In the genomic region with DNA sequence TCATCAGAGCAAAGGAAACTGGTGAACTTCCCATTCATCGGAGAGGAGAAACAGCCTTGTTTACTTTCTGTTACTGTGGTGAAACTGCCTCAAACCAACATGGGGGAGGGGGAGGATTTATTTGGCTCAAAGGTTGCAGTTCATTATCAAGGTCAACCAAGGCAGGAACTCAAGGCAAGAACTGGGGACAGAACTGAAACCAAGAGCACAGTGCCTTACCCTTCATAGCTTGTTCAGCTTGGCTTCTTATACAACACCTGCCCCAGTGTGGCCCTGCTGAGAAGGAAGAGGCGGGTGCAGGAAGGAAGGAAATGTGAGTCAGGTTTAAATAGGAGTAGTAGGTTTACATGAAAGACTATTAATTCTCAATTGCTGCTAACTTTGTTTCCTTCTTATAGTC, we compare ENCODE assay signal across 11 mouse cellular contexts. TPM values are rescaled to one million over a fixed set of nuclear protein-coding genes. Genes with fewer than 3 reads are reported as not detected.
DNase-seq lines count a peak whose midpoint lies in the region; ATAC-seq and TF ChIP-seq lines count a peak whose summit lies in the region.
"Had no signal": no experiment of that assay in that cellular context is flagged by ENCODE, and none has a peak within 500 bp of the region (broad histone marks: within the 10 kb centered on the region; RNA-seq: fewer than 3 reads in every experiment).

No protein-coding gene starts in this region.

- no peaks in the 10 kb centered on the region for H3K4me1 ChIP-seq in intestine, postnatal 0 days (replicated peaks; ENCODE audit: control insufficient read depth, insufficient read depth, low read length)
- no peaks in the 10 kb centered on the region for H3K4me1 ChIP-seq in intestine, embryonic 16.5 days (ENCODE audit: control insufficient read depth, insufficient read depth, low read length)
- H3K4me1 ChIP-seq in lung, embryonic 16.5 days (replicated peaks; ENCODE audit: control insufficient read depth, insufficient read depth, low read length), result peaks cover 2% of the 10 kb centered on the region; the same call in 1 of the 2 replicates
- no peaks in the 10 kb centered on the region for H3K4me1 ChIP-seq in forebrain, postnatal 0 days (ENCODE audit: insufficient read depth)
- H3K4me1 ChIP-seq: embryonic facial prominence, embryonic 12.5 days had no signal

- H3K27me3 ChIP-seq in intestine, postnatal 0 days (replicated peaks; ENCODE audit: control insufficient read depth, insufficient read depth, low read length), result no peaks in the 10 kb centered on the region
- no peaks in the 10 kb centered on the region for H3K27me3 ChIP-seq in intestine, embryonic 16.5 days (replicated peaks; ENCODE audit: control insufficient read depth, insufficient read depth, low read length)
- no peaks in the 10 kb centered on the region for H3K27me3 ChIP-seq in lung, embryonic 16.5 days (ENCODE audit: control insufficient read depth, insufficient read depth, low read depth, low read length)
- no peaks in the 10 kb centered on the region for H3K27me3 ChIP-seq in forebrain, postnatal 0 days (ENCODE audit: insufficient read depth, low read length)
- H3K27me3 ChIP-seq: embryonic facial prominence, embryonic 12.5 days had no signal

- no peaks in the 10 kb centered on the region for H3K36me3 ChIP-seq in intestine, postnatal 0 days (ENCODE audit: control insufficient read depth, insufficient read depth)
- no peaks in the 10 kb centered on the region for H3K36me3 ChIP-seq in intestine, embryonic 16.5 days (ENCODE audit: control insufficient read depth, insufficient read depth, low read length)
- no peaks in the 10 kb centered on the region for H3K36me3 ChIP-seq in lung, embryonic 16.5 days (ENCODE audit: control insufficient read depth, insufficient read depth, low read length)
- no peaks in the 10 kb centered on the region for H3K36me3 ChIP-seq in forebrain, postnatal 0 days (ENCODE audit: insufficient read depth)
- H3K36me3 ChIP-seq: embryonic facial prominence, embryonic 12.5 days had no signal

- peak; percentile 18 to 30 for DNase-seq in heart, postnatal 10 days
- peak; percentile 41 for DNase-seq in thymus, postnatal 25 days
- no peak for DNase-seq in layer of hippocampus, postnatal 36 days
- DNase-seq in forebrain, postnatal 0 days, result no peak
- DNase-seq: right cerebral cortex, postnatal 14 days had no signal

- H3K9me3 ChIP-seq in intestine, postnatal 0 days (ENCODE audit: control insufficient read depth), result no peaks in the 10 kb centered on the region
- H3K9me3 ChIP-seq in intestine, embryonic 16.5 days (ENCODE audit: control insufficient read depth, low read length), result no peaks in the 10 kb centered on the region
- no peaks in the 10 kb centered on the region for H3K9me3 ChIP-seq in lung, embryonic 16.5 days (ENCODE audit: control insufficient read depth, low read length)
- no peaks in the 10 kb centered on the region for H3K9me3 ChIP-seq in forebrain, postnatal 0 days (ENCODE audit: low read length)
- H3K9me3 ChIP-seq: embryonic facial prominence, embryonic 12.5 days had no signal

- no peak overlapping the region for H3K9ac ChIP-seq in intestine, postnatal 0 days (ENCODE audit: low read depth, low read length)
- H3K9ac ChIP-seq in intestine, embryonic 16.5 days (ENCODE audit: low read depth, low read length), result no peak overlapping the region
- H3K9ac ChIP-seq in lung, embryonic 16.5 days (ENCODE audit: low read length), result no peak overlapping the region
- no peak overlapping the region for H3K9ac ChIP-seq in forebrain, postnatal 0 days
- H3K9ac ChIP-seq: embryonic facial prominence, embryonic 12.5 days; hindbrain, embryonic 14.5 days had no signal

- WGBS in intestine, postnatal 0 days, result 48% methylated on average over 2 of the region's 2 CpGs
- 44% methylated on average over 2 of the region's 2 CpGs for WGBS in intestine, embryonic 16.5 days
- 51% methylated on average over 2 of the region's 2 CpGs for WGBS in lung, embryonic 16.5 days
- WGBS in forebrain, postnatal 0 days, result 79% methylated on average over 2 of the region's 2 CpGs

- no peak overlapping the region for H3K4me3 ChIP-seq in intestine, postnatal 0 days (ENCODE audit: low read depth, low read length)
- H3K4me3 ChIP-seq in intestine, embryonic 16.5 days (ENCODE audit: low read length), result no peak overlapping the region
- H3K4me3 ChIP-seq in lung, embryonic 16.5 days (ENCODE audit: low read length), result no peak overlapping the region
- no peak overlapping the region for H3K4me3 ChIP-seq in forebrain, postnatal 0 days (ENCODE audit: low read depth, low read length)
- H3K4me3 ChIP-seq: embryonic facial prominence, embryonic 12.5 days had no signal

- ATAC-seq in intestine, postnatal 0 days, result 0 out of 2 replicates have a peak, but pooled peaks have one; percentile 25
- no peak for ATAC-seq in intestine, embryonic 16.5 days
- peak; percentile 64; the same call in 1 of the 2 replicates for ATAC-seq in lung, embryonic 16.5 days (ENCODE audit: low read depth)
- no peak for ATAC-seq in forebrain, postnatal 0 days
- no peak for ATAC-seq in cerebellum, adult (ENCODE audit: insufficient number of reproducible peaks, low FRiP score, low TSS enrichment)

- intact Hi-C loops in heart, postnatal 10 days (cut with DNase I), result loop anchor here (2.0 kb wide), 1 partner anchor 36 kb away; the partner anchor contains the start of gene Asb14

- no peak overlapping the region for H3K27ac ChIP-seq in intestine, postnatal 0 days (ENCODE audit: low read depth, low read length)
- no peak overlapping the region for H3K27ac ChIP-seq in intestine, embryonic 16.5 days (ENCODE audit: low read length)
- H3K27ac ChIP-seq in lung, embryonic 16.5 days (ENCODE audit: low read length), result peak overlapping the region; percentile 31; the same call in 1 of the 2 replicates
- no peak overlapping the region for H3K27ac ChIP-seq in forebrain, postnatal 0 days (ENCODE audit: low read depth, low read length)
- H3K27ac ChIP-seq: embryonic facial prominence, embryonic 12.5 days; hindbrain, embryonic 14.5 days had no signal

- H3K4me2 ChIP-seq in intestine, postnatal 0 days (replicated peaks; ENCODE audit: low read depth), result peak overlapping the region; percentile 32; the same call in 1 of the 2 replicates
- no peak overlapping the region for H3K4me2 ChIP-seq in intestine, embryonic 16.5 days (ENCODE audit: low read depth, low read length)
- H3K4me2 ChIP-seq in lung, embryonic 16.5 days (ENCODE audit: low read depth, low read length), result no peak overlapping the region
- no peak overlapping the region for H3K4me2 ChIP-seq in forebrain, postnatal 0 days (ENCODE audit: low read depth)
- H3K4me2 ChIP-seq: embryonic facial prominence, embryonic 12.5 days; hindbrain, embryonic 14.5 days had no signal

- TF ChIP-seq CTCF in intestine, postnatal 0 days (IDR thresholded peaks at IDR 0.05; ENCODE audit: low read depth), result no peak
- no peak for TF ChIP-seq CTCF in forebrain, postnatal 0 days (IDR thresholded peaks at IDR 0.05; ENCODE audit: low read depth)

RNA-seq across cellular contexts. Expression of gene Asb14, which starts 36.0 kb away (rescaled TPM):
- polyA plus RNA-seq in intestine, postnatal 0 days (2015; fragmentation: Nextera tagmentation; extraction: Ambion mirVana), result 0.08 TPM in 1 of 2 replicates, not detected in the other
- not detected in 2 replicates for polyA plus RNA-seq in intestine, embryonic 16.5 days (2015; fragmentation: Nextera tagmentation; extraction: Ambion mirVana)
- total RNA-seq in heart, postnatal 10 days (2021), result 10 to 100 TPM; 26.5 to 38.2 TPM
- polyA plus RNA-seq in lung, embryonic 16.5 days (2015; fragmentation: Nextera tagmentation; extraction: Ambion mirVana), result 0.29 and 0.36 TPM in 2 replicates
- total RNA-seq in layer of hippocampus, postnatal 36 days (2021), result not detected
- total RNA-seq in forebrain, postnatal 0 days (2014; rRNA removed), result 0.38 TPM in 2 replicates
- polyA plus RNA-seq in forebrain, postnatal 0 days (2015; fragmentation: Nextera tagmentation; extraction: Ambion mirVana), result 0.13 and 0.16 TPM in 2 replicates

Comparison
In these comparisons a context has a peak if more than half of its experiments do, and no peak if none do; other contexts are left out.
1. ATAC-seq: peak in intestine, postnatal 0 days (single experiment) and lung, embryonic 16.5 days (single experiment); none in intestine, embryonic 16.5 days (single experiment), forebrain, postnatal 0 days (single experiment) and cerebellum, adult (single experiment).
2. DNase-seq: peak in heart, postnatal 10 days (2 of 2) and thymus, postnatal 25 days (single experiment); none in layer of hippocampus, postnatal 36 days (0 of 2) and forebrain, postnatal 0 days (single experiment).